Mouse (Mus musculus) layer of hippocampus, adult 11-12 months (tissue): Measurements from ENCODE around the gene Slc12a9.
A peak's percentile ranks its signal among the peaks of the same experiment; 100 is the strongest.

Experiments used
- DNase-seq: peaks from one replicate; pipeline ENCODE4 v3.0.0; 2022; ENCODE audit warnings: low spot score

Slc12a9 gene

GRCm38 (mm10) chr5:137346388-137346787 is 13.0 kb upstream of the Slc12a9 start:
- no peak for DNase-seq

GRCm38 (mm10) chr5:137345821-137346220 is 12.4 kb upstream of the Slc12a9 start:
- DNase-seq: no peak

- no peak for DNase-seq
Observed at GRCm38 (mm10) chr5:137343869-137344268, 10.5 kb upstream of the Slc12a9 start.

GRCm38 (mm10) chr5:137343412-137343811 is 10.0 kb upstream of the Slc12a9 start:
- DNase-seq: no peak

GRCm38 (mm10) chr5:137342407-137343012 is 9.1 kb upstream of the Slc12a9 start:
- DNase-seq: no peak

- DNase-seq: no peak
Observed at GRCm38 (mm10) chr5:137340222-137340621, 6.8 kb upstream of the Slc12a9 start.

- peak; percentile 27 for DNase-seq
Observed at GRCm38 (mm10) chr5:137339290-137339979, 6.0 kb upstream of the Slc12a9 start.

- DNase-seq: no peak
Observed at GRCm38 (mm10) chr5:137338663-137339289, 5.4 kb upstream of the Slc12a9 start.

GRCm38 (mm10) chr5:137338256-137338655 is 4.9 kb upstream of the Slc12a9 start:
- DNase-seq: peak; percentile 91

- no peak for DNase-seq
Observed at GRCm38 (mm10) chr5:137337190-137337589, 3.8 kb upstream of the Slc12a9 start.

- DNase-seq: no peak
Observed at GRCm38 (mm10) chr5:137335066-137335465, 1.7 kb upstream of the Slc12a9 start.

- no peak for DNase-seq
Observed at GRCm38 (mm10) chr5:137334317-137334716, 920 bp upstream of the Slc12a9 start.

- DNase-seq: no peak
Observed at GRCm38 (mm10) chr5:137332857-137333511, 413 bp downstream of the Slc12a9 start.

- DNase-seq: no peak
Observed at GRCm38 (mm10) chr5:137330910-137331309, 2.5 kb downstream of the Slc12a9 start.

GRCm38 (mm10) chr5:137320996-137321395 is 12.4 kb downstream of the Slc12a9 start:
- DNase-seq: no peak

GRCm38 (mm10) chr5:137318570-137318969 is 14.8 kb downstream of the Slc12a9 start:
- DNase-seq: no peak

GRCm38 (mm10) chr5:137317361-137317760 is 16.0 kb downstream of the Slc12a9 start:
- no peak for DNase-seq

- DNase-seq: no peak
Observed at GRCm38 (mm10) chr5:137315084-137315903, 18.1 kb downstream of the Slc12a9 start.

- peak; percentile 65 for DNase-seq
Observed at GRCm38 (mm10) chr5:137314193-137315083, 19.0 kb downstream of the Slc12a9 start, which contains the start of gene Trip6. Trip6 (minus strand) TSS chr5:137314404.

GRCm38 (mm10) chr5:137313466-137314192 is 19.8 kb downstream of the Slc12a9 start:
- DNase-seq: no peak
